Mouse (Mus musculus): ENCODE measurements at regions not wholly inside any gene's neighbourhood (a gene's known extent, or its start where the extent isn't known, plus 50 kb on each side); places are given as distances from the start of the nearest gene placed in this dataset.
A peak's percentile ranks its signal among the peaks of the same experiment; 100 is the strongest.

DNA sequence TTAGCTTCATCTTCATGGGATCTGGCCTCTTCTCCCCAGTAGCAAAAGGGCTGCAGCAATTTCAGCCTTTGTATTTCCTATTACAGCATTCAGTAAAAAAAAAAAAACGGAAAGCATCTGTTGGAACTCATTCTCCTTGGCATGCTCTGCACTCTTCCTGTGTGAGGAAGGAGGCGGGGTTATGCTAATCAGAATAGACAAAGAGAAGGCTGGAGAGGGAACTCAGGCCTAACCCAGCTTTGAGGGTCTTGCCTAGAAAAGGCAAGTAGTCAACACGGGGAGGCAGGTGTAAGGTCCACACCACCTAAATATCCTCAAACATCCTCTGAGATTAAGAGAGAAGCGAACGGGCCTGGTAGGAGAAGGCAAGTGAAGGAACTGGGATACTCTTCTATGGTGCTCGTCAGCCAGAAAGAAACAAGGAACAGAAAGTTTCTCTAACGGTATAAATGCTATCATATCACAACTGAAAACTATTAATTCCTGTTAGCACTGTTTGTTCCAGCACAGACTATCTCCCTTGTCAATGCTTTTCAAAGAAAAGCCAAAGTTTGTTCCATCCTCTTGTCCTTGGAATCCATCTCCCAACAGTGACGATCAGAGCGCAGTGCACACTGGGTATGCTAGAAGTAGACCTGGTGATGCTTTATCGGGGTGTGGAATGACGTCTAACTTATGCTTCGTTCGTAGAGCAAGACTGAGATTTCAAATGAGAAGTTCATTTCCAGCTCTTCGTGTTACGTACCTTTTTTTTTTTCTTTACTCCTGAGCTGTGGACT is 98.9 kb downstream of the Kctd12 start:
- no peak for DNase-seq (ENCODE audit: low spot score in 2 of 2)

DNA sequence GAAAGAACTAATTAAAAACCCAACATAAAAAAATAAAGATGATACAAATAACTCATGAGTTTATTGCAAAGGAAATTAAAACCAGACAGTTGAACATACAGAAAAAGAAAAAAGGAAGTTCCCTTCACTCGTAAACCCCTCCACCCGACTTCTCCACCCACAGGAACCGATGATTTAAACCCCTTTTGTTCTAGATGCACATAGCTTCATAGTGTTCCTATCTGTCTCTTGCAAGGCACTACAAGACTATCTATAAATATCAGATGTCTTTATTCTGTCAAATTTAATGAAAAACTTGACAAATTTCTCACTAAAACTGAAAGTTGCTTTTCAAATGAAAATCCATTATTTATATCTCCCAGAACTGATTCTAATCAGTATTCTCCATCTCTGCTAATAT is 100.2 kb downstream of the Kctd12 start:
- DNase-seq (ENCODE audit: low spot score in 2 of 2) = no peak

DNA sequence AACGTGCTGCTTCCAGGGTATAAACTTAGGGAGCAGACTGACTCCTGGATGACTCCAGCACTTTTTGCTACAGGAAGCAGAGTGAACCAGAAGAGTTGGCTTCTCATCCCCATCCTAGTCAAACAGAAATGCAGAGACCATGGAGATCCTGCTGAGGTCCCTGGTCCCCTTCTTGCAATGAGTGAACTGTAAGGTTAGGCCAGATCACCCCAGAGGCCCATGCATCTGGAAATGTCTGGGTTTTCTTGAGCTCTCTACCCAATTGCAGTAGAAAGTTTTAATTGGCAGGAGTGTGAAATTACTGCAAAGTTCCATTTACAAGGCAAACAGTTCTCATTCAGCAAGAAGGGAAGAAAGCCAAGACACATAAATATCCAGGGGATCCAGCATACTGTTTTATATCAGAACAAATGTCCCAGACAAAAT is 101.8 kb downstream of the Kctd12 start:
- no peak for DNase-seq (ENCODE audit: low spot score in 2 of 2)

DNA sequence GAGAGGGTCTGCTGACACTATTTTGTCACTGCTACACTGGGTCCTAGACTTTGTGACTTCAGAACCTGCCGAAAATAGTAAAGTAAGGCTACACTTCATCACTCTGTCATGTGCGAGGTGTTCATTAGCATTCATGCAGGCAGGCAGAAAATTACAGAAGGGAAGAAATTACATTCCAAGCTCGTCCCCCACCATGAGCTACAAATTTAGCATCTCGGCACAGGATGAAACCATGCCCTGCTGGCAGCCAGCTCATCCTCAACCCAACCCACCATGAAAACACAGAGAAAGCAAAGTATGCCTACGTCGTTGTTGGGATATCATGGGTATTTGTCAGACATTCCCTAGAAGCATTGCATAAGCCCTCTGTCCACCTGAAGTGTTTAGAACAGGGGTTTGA is 103.9 kb downstream of the Kctd12 start:
- no peak for DNase-seq (ENCODE audit: low spot score in 2 of 2)

DNA sequence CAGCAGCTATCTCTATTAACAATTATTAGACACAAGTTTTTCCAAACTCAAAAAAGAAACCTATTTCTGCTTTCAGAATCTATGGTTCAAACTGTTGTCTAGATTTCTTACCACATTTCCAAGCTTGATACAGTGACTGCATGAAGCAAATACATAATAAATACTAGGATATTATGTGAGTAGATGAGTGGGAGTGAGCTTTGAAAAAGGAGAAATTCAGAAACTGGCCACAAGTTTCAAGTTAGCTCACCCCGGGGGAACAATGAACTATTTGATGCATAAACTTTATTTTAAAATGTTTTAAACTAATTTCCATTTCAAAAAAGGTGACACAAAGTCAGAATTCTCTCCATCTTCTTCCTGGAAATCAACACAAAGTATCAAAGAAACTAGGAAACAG is 114.3 kb downstream of the Kctd12 start:
- no peak for DNase-seq (ENCODE audit: low spot score in 2 of 2)

DNA sequence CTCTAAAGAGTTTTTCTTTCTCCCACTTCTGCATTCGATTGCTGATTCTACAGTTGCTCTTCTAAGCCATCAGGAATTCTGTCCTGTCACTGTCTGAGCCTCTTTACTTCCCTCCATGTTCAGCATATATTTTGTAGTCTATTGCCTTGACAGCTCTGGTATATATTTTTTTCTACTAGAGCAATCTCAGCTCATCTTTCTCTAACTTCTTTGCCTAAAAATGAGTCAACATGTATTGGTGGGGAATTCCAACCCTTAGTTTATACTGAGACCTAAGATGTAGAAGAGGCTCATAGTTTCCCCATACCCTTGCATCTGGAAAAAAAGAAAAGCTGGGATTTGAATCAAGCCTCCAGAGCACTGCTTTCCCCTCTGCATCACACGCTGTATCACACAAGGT is 114.7 kb downstream of the Kctd12 start:
- DNase-seq (ENCODE audit: low spot score in 2 of 2) = no peak

DNA sequence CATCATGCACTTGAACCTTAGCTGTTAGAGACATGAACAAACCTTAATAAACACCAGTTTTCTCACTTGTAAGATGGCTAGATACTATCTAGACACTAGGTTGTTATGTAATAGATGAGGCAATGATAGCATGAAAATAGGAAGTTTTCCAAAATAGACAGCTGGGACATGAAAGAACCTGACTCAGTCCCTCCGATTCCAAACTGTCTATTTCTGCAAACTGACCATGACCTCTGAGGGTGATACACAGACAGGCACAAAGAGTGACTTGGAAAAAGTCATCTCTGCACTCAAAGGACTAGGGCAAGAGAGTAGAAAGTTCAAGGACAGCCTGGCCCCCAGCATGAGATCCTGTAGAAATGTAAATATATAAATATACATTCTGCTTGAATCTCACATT is 115.9 kb downstream of the Kctd12 start:
- no peak for DNase-seq (ENCODE audit: low spot score in 2 of 2)

DNA sequence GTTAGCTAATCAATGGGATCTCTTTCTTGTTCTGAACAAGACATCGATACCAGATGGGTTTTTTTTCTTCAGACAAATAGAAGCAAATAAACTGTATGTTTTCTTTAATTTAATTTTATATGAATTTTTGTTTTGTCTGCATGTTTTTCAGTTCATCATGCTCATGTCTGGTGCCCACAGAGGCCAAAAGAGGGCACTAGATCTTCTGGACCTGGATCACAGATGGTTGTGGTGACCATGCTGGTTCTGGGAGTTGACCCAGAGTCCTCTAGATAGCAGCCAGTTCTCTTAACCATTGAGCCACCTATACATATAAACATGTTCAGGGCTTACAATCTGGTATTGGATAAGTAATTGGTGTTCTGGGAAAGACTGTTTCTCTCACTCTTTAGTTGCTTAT is 120.7 kb downstream of the Kctd12 start:
- DNase-seq (ENCODE audit: low spot score in 2 of 2) = no peak

DNA sequence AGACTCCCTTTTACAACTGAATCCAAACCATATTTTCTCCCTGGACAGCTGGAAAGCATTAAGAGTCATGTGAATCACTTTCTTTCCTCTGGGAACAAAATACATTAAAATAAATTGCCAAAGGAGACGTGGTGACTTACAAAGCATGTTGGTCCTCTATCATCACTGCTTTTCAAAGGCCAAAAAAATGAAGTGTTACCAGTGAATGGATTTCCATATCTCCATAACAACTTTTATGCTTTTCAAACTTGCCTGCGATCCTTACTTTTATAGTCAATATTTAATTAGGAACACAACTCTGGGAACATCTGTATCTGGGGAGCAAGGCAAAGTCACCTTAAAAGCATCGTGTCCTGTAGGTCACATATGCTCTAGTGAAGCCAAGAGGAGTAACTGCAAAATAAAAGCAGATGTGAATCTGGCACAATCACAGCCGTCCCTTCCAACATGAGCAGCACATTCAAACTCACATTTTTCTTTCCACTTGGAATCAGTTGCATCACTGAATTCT is 123.0 kb downstream of the Kctd12 start:
- DNase-seq (ENCODE audit: low spot score in 2 of 2) = no peak

DNA sequence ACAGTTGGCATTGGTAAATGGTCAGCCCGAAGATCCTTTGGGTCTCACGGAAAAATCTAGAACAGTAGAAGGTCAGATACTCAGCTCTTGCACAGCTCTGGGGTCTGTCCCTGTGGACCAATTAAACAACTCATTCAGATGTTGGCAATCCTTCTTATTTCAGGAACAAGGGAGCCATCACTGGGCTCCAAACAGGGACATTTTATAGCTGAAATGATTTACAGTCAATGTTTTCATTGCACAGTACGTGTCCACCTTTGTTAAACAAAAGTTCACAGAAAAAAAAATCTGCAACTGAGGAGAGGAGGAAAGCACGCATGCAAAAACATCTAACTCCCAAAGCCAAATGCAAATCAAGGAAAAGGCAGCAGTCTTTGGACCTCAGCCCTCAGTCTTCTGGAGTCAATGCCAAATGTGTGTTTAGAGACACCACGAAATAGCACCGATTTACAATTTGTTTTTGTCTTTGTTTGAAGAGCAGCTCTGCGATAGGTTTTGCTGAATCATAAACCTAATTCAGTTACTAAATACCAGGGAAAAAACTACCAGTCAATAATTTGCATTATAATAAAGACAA is 127.1 kb downstream of the Kctd12 start:
- no peak for DNase-seq (ENCODE audit: low spot score in 2 of 2)

DNA sequence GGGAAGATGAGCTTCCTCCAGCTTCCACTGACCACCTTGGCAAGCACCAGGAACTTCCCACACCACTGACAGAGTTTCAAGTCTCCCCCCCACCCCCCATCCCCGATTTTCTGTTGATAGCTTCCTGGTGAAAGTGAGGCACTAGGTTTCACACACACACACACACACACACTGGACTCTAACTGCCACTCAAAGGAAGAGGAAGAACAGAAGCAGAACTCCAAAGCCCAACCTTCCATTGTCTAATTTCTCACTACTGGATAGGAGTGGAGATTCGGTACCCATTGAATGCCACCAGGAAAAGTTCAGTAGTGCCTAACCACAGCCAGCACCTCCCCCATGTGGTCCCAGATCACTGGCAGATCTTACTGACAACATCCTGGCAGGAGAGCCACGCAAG is 138.7 kb downstream of the Kctd12 start:
- no peak for DNase-seq (ENCODE audit: low spot score in 2 of 2)

DNA sequence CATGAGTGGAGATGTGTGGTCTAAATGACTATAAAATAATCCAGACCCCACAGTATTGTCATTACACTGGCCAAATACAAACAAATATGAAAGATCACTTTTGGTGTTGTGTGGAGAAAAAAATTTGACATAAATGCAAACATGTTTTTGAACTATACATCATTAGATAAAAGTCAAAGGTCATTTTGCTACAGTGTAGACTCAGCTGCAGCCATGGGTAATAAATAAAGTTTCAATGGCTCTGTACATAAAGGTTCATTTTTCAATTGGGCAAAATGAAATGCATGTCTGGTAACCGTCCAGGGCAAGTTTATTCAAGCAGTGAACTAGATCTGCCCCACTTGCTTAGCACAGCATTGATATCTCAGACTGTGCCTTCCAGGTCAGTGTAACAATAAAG is 144.8 kb downstream of the Kctd12 start:
- DNase-seq (ENCODE audit: low spot score in 2 of 2) = no peak

DNA sequence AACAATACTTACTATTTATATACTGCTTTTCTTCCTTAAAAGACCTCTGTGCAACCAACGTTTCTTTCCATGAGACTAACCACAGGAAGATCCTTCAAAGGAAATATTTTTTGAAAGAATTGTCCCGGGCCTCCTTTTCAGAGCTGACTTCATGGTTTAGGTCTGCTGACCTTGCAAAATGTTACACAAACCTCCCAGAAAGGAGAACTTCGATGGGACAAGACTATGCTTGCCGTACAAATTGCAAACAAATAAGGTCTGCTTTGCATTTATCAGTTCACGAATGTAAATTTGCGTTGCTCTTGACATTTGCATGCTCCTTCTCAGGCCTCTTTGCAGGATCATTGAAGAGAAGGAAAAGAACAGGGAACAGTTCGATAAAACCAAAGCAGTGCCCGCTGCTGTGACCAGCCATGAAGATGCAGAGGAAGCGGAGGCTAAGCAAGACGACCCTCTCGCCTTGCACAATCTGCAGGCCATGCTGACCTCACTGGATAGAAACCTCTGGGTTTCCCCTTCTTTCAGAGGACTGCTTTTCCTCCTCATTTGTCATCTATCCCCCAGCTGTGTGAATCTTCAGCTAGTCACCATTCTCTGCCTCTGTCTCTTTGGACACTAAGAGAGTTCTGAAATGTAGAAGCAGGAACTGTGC is 147.2 kb downstream of the Kctd12 start:
- DNase-seq (ENCODE audit: low spot score in 2 of 2) = no peak

DNA sequence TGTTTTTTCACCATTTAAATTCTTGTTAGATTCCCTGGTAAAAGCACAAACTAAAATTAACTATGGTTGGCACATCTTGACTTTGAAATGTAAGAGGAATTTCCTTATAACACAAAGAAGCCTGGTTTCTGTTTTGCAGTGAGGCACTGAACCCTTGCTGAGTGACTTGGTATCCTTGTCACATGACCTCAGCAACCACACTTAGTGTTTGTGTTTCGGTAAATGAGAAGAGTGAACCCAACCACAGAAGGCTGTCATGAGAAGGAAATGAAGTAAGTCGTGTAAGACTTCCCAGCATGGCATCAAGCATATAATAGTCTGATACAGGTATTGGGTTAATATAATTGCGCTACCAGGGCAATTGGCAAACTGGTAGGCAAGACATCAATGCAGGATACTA is 154.0 kb downstream of the Kctd12 start:
- no peak for DNase-seq (ENCODE audit: low spot score in 2 of 2)

DNA sequence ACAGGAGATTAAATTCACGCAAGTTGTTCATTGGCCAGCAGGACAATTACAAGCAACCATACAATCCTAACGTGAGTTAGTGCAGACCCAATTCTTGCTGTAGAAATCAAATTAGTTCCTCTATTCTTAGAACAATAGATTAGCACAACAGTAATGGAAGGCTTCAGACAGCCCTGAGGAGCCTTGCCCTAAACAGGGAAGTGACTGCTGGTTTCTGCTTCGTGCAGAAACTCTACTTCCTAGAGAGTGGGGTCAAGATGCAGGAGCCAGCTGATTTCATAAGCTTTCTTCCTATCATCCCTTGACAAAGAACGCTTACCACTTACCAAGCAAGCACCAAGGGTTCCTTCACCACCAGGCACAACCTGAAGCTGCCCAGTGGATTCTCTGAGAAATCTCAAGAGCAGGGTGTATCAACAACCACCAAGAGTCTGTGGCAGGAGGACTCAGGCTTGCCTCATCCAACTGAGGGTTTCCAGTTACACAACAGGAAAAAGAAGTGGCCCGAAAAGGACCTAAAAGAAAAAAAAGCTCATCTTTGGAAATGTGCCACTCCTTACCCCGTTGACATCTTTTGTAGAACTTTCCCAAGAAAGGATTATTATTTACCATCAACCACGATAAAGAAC is 154.6 kb downstream of the Kctd12 start:
- DNase-seq (ENCODE audit: low spot score in 2 of 2) = no peak

DNA sequence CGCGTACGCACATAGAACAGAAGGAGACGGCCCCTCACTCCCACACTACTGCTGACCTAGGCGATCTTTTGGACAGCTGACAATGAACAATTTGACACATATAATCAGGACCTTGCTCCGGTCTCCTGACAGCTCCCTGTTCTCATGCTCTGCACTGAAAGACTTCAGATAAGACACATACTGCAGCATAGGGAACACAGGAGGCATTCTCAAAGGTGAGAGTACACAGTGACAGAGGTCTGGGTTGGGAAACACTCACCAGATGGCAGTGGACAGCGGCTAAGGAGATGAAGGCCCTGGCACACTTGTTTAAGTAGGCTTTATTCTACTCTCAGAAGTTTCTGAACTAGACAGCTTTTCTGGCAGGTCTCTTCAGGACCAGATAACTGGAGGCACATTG is 156.9 kb downstream of the Kctd12 start:
- no peak for DNase-seq (ENCODE audit: low spot score in 2 of 2)

DNA sequence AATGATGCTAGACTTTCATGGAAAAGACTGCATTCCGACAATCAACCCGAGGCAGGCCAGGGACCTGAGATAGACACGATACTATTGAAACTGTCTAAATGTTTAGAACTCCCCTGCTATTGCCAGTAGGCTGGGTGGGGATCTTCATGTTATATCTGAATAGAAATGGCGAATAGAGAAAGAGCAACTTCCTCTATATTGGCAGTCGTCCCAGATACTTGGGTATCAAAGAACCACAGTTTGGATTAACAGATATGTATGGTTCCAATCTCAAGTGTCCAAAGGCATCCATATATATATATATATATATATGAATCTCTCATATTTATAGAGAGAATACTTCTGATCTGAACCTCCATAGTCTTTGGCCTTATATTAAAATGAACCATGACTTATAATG is 161.8 kb downstream of the Kctd12 start:
- no peak for DNase-seq (ENCODE audit: low spot score in 2 of 2)

DNA sequence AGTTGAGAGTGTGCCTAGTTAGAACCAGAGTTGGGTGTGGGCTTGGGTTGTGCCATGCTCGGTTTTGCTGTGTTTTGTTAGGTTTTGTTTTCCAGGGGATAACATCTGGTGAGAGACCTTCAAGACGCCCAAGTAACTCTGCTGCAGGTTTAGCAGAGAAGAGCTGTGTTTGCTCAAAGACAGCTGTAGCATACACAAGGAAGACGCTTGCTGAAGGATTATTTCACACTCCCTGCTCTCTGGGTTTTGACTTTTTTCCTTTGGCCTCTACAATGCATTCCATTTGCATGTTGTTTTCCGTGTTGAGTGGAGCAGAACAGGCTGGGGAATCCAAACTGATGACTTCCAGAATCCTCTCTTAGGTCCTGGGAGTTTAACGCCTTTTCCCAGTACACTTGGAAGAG is 170.8 kb downstream of the Kctd12 start:
- DNase-seq (ENCODE audit: low spot score in 2 of 2) = no peak

DNA sequence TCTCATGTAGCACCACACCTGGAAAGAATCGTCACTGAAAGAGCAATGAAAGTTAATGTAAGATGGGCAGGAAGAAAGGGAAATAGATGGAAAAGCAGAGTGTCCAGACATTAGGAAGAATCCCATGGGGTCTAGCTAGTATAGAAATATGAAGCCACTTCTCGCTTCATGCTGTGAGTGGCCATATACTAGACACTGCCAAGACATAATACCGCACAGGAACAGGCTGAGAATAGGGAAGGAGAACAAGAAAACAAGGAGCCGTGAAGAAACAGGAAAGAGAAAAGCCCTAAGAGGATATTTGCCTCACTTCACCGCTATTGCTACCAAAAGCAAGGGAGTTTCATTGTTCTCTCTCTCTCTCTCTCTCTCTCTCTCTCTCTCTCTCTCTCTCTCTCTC is 171.4 kb downstream of the Kctd12 start:
- DNase-seq (ENCODE audit: low spot score in 2 of 2) = no peak

DNA sequence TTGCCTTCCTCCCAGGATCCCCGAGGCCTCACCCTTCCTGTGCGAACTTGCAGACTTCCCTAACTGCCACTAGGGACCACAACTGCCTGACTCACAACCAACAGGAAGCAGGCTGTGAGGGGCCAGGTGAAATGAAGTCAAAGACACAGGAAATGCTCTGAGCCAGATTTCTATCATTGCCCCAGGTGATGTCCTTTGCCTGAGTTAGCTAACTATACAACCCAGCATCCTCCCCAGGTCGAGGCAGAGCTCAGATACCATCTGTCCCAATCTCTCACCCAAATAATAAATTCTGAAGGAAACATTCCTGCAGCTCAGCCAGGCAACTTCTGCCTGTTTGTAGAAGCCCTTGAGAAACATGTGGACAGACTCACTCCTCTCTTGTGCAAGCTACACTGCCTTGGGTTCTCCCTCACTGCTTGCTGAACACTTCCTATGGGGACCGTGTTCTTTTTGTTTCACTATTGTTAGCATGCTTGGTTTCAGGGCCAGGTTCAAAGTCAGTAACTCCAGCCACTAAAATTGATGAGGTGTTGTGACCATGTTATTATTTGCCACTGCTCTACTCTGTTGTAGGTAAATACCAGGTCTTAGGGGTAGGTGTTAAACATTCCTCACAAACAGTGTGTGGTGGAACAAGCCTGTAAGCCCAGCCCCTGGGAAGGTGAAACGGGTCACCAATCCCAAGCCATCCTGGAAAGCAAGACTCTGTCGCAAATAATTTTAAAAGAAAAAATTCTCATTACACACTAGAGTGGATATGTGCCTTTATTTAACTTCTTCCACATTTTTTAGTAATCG is 172.1 kb downstream of the Kctd12 start:
- peak in 1 of 2 experiments; percentile 43 for DNase-seq (ENCODE audit: low spot score in 2 of 2)
